Mouse (Mus musculus): ENCODE results near the gene Hes5.

Gene Hes5

GRCm38 (mm10) chr4:154964581-154965235, 4.0 kb downstream of the Hes5 start:
- peak; percentile 64 for DNase-seq (ENCODE audit: extremely low read depth, low read depth)

GRCm38 (mm10) chr4:154965856-154966255, 5.1 kb downstream of the Hes5 start:
- no peak for DNase-seq (ENCODE audit: extremely low read depth, low read depth)

GRCm38 (mm10) chr4:154967173-154967572, 6.5 kb downstream of the Hes5 start:
- peak; percentile 18 for DNase-seq (ENCODE audit: extremely low read depth, low read depth)

GRCm38 (mm10) chr4:154972546-154972945, 11.8 kb downstream of the Hes5 start:
- no peak for DNase-seq (ENCODE audit: extremely low read depth, low read depth)

- no peak for DNase-seq (ENCODE audit: extremely low read depth, low read depth)
These were observed 13.5 kb downstream of the Hes5 start for GRCm38 (mm10) chr4:154974163-154974611.

GRCm38 (mm10) chr4:154980110-154980509, 19.4 kb downstream of the Hes5 start:
- no peak for DNase-seq (ENCODE audit: extremely low read depth, low read depth)

GRCm38 (mm10) chr4:154981076-154981475, 20.4 kb downstream of the Hes5 start:
- DNase-seq (ENCODE audit: extremely low read depth, low read depth): no peak

- peak; percentile 2 for DNase-seq (ENCODE audit: extremely low read depth, low read depth)
These were observed 20.8 kb downstream of the Hes5 start for GRCm38 (mm10) chr4:154981530-154981929.

- no peak for DNase-seq (ENCODE audit: extremely low read depth, low read depth)
These were observed 21.8 kb downstream of the Hes5 start for GRCm38 (mm10) chr4:154982247-154983120.

GRCm38 (mm10) chr4:154983767-154984166, 23.0 kb downstream of the Hes5 start:
- DNase-seq (ENCODE audit: extremely low read depth, low read depth): no peak

GRCm38 (mm10) chr4:154985151-154985777, 24.5 kb downstream of the Hes5 start:
- no peak for DNase-seq (ENCODE audit: extremely low read depth, low read depth)

GRCm38 (mm10) chr4:154986096-154986495, 25.4 kb downstream of the Hes5 start:
- peak; percentile 49 for DNase-seq (ENCODE audit: extremely low read depth, low read depth)

GRCm38 (mm10) chr4:154986750-154987149, 26.0 kb downstream of the Hes5 start:
- no peak for DNase-seq (ENCODE audit: extremely low read depth, low read depth)

- DNase-seq (ENCODE audit: extremely low read depth, low read depth): no peak
These were observed 34.2 kb downstream of the Hes5 start for GRCm38 (mm10) chr4:154994876-154995275.

- DNase-seq (ENCODE audit: extremely low read depth, low read depth): no peak
These were observed 35.9 kb downstream of the Hes5 start for GRCm38 (mm10) chr4:154996572-154997154.

- DNase-seq (ENCODE audit: extremely low read depth, low read depth): no peak
These were observed 38.7 kb downstream of the Hes5 start for GRCm38 (mm10) chr4:154999379-154999778.

- DNase-seq (ENCODE audit: extremely low read depth, low read depth): no peak
These were observed 44.6 kb downstream of the Hes5 start for GRCm38 (mm10) chr4:155005278-155005677.

- no peak for DNase-seq (ENCODE audit: extremely low read depth, low read depth)
These were observed 45.6 kb downstream of the Hes5 start for GRCm38 (mm10) chr4:155006296-155006695.

GRCm38 (mm10) chr4:155007641-155008040, 46.9 kb downstream of the Hes5 start:
- no peak for DNase-seq (ENCODE audit: extremely low read depth, low read depth)

GRCm38 (mm10) chr4:155008075-155008474, 47.4 kb downstream of the Hes5 start:
- no peak for DNase-seq (ENCODE audit: extremely low read depth, low read depth)

- no peak for DNase-seq (ENCODE audit: extremely low read depth, low read depth)
These were observed 48.5 kb downstream of the Hes5 start for GRCm38 (mm10) chr4:155009216-155009615.

- DNase-seq (ENCODE audit: extremely low read depth, low read depth): no peak
These were observed 50.1 kb downstream of the Hes5 start for GRCm38 (mm10) chr4:155010870-155011269.
